Mouse (Mus musculus) brown adipose tissue, adult 24 weeks (tissue): ENCODE data around the gene Gm7682. TPM values are rescaled to one million over a fixed set of nuclear protein-coding genes. Genes with fewer than 3 reads are reported as not detected.
"Not testable (repeated sequence)": the region's sequence is repeated elsewhere in the genome, so short reads cannot be mapped to it uniquely, and the experiment has no call there.

ENCODE experiments used
- H3K27ac ChIP-seq: fragments of 200-500 bp; replicated peaks from 2 replicates; pipeline ENCODE4 v1.5.1; 2012; ENCODE audit warnings: low read depth, mild to moderate bottlenecking, low read length
- H3K4me1 ChIP-seq: fragments of 200-500 bp; 2 replicates; pipeline ENCODE4 v1.6.1; 2012; ENCODE audit warnings: low read length, mixed read lengths; ENCODE audit not compliant: control insufficient read depth, insufficient read depth, insufficient read length
- H3K4me3 ChIP-seq: fragments of 200-500 bp; 2 replicates; pipeline ENCODE4 v1.5.1; 2012; ENCODE audit warnings: low read depth, mild to moderate bottlenecking, low read length, moderate library complexity; ENCODE audit not compliant: insufficient read depth
- polyA plus RNA-seq: library from polyadenylated mRNA; stranded (reverse); fragments of >200 nt; gene quantifications from 2 replicates; pipeline ENCODE4 v1.2.4, GENCODE M21; 2012; ENCODE audit not compliant: missing spikeins, insufficient read depth, insufficient read length

Gm7682 gene
- polyA plus RNA-seq, result not detected in 2 replicates

DNA sequence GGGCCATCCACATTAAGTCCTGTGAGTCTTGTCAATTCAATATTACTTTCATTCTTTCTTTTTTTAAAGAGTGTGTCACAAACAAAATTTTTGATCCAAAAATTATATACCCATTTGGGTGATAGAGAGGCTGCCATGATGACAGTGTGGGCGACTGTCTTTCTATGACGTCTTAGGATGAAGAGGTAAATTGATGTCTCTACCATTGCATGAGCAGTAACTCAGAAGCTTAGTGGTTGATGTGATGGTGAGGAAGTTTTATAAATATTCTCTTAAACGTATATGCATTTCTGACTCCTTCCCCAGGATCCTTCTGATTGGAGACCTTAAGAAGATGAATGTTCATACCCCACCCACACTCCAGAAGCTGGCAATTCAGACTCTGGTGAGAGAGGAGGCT is at the start of gene Gm7682:
Gm7682 (plus strand) TSS at position 301 of the 400 bp plus-strand sequence.
- H3K27ac ChIP-seq, H3K4me3 ChIP-seq, H3K4me1 ChIP-seq: not testable (repeated sequence)

Other genes with a start within 250 kb of the Gm7682 start
- gene Gm3106, start 227.8 kb upstream of the Gm7682 start, polyA plus RNA-seq, result not detected in 2 replicates
- gene A430089I19Rik, start 139.0 kb upstream of the Gm7682 start, polyA plus RNA-seq, result not detected in 2 replicates
- gene Gm6502, start 131.3 kb upstream of the Gm7682 start, polyA plus RNA-seq, result not detected in 2 replicates
- not detected in 2 replicates for gene AA792892, start 106.0 kb upstream of the Gm7682 start, polyA plus RNA-seq
- not detected in 2 replicates for gene Gm3139, start 80.5 kb downstream of the Gm7682 start, polyA plus RNA-seq
- not detected in 2 replicates for gene Gm3147, start 170.6 kb downstream of the Gm7682 start, polyA plus RNA-seq
- gene Gm6509, start 178.2 kb downstream of the Gm7682 start, polyA plus RNA-seq, result not detected in 2 replicates
- not detected in 2 replicates for gene Gm6205, start 202.6 kb downstream of the Gm7682 start, polyA plus RNA-seq